Mouse (Mus musculus) skeletal muscle tissue, postnatal 0 days (tissue): ENCODE measurements around the gene Fam177a. TPM values are rescaled to one million over a fixed set of nuclear protein-coding genes. Genes with fewer than 3 reads are reported as not detected.

Experiments
- polyA plus RNA-seq: library from polyadenylated mRNA; unstranded; fragments of >200 nt; fragmentation: Nextera tagmentation; extraction: Ambion mirVana; gene quantifications from 2 replicates; pipeline ENCODE4 v1.2.1, GENCODE M21; 2015

Fam177a gene
- polyA plus RNA-seq: 17.9 and 19.0 TPM in 2 replicates

GRCm38 (mm10) chr12:55124242-55124641 is at the start of gene Fam177a:
Gene Fam177a, plus strand, starts transcription at chr12:55124469.

GRCm38 (mm10) chr12:55079726-55080600 is 44.3 kb upstream of the Fam177a start, which contains the start of the genes 2700097O09Rik and Srp54a:
Gene 2700097O09Rik, minus strand, starts transcription at chr12:55080110.
Gene Srp54a, plus strand, starts transcription at chr12:55080262.

GRCm38 (mm10) chr12:55154559-55155448 is 30.5 kb downstream of the Fam177a start, which contains the start of gene Srp54b:
Gene Srp54b, plus strand, starts transcription at chr12:55155104.

Other genes starting within 250 kb of the Fam177a start
- gene Gm20403, start 137.9 kb upstream of the Fam177a start, polyA plus RNA-seq: not detected in 2 replicates
- 7.3 and 7.9 TPM in 2 replicates for gene Baz1a, start 110.1 kb upstream of the Fam177a start, polyA plus RNA-seq
- 11.9 and 16.5 TPM in 2 replicates for gene 2700097O09Rik, start 44.4 kb upstream of the Fam177a start, polyA plus RNA-seq
- gene Srp54a, start 44.2 kb upstream of the Fam177a start, polyA plus RNA-seq: 119 and 120 TPM in 2 replicates
- 35.3 and 43.7 TPM in 2 replicates for gene Srp54b, start 30.6 kb downstream of the Fam177a start, polyA plus RNA-seq
- gene 1700047I17Rik2, start 75.1 kb downstream of the Fam177a start, polyA plus RNA-seq: 0.30 TPM in 1 of 2 replicates, not detected in the other
- 51.8 and 59.3 TPM in 2 replicates for gene Srp54c, start 105.7 kb downstream of the Fam177a start, polyA plus RNA-seq
- gene 1110008L16Rik, start 175.1 kb downstream of the Fam177a start, polyA plus RNA-seq: 6.7 and 7.6 TPM in 2 replicates
- 9.4 and 10.9 TPM in 2 replicates for gene Ppp2r3c, start 178.5 kb downstream of the Fam177a start, polyA plus RNA-seq